Mouse (Mus musculus) WW6 (cell line): Measurements from ENCODE around the gene Dennd5a.

ENCODE experiments used
- DNase-seq: peaks from one replicate; pipeline ENCODE4 v3.0.0-alpha.2; 2013; ENCODE audit warnings: low read depth, low spot score

Dennd5a gene

DNA sequence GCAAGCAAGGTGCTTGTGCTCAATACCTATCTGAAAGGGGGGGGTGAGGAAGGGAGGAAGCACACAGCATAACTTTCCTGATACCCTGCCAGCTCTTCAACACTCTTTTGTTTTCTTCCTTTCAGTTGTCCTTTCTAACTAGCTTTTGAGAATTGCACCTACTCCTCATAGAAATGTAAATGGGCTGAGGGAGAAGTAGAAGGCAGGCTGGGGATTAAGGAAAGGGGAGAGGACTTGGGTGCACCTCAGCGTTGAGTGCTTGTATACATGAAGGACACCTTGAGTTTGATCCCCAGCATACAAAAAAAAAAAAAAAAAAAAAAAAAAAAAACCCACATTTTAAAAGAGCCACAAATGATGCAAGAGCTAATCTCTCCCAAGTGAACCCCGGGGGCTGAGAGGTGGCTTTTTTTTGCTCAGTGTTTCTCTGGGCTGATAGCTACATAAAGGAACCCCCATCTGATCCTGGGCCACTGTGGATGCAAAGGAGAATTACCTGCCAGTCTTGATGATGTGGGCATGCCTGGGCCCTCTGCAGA, 78.6 kb downstream of the Dennd5a start:
- DNase-seq: no peak

DNA sequence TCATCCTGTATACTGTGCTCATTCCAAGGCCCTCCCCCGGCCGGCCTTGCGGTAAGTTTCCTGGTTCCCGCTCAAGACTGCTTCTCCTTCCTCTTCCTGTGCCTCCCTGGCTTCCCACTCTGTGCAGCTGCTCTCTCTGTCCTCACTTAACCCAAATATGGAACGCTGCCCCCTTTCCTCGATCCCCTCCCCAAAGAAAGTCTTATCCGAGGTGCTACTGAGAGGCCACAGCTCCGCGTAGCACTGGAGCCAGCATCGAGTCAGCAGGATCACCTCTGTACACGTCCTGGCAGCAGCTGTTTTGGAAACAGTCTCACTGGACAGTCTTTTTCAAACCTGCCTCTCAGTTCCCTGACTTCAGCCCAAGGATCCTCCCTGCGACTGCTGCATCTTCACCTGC, 81.1 kb downstream of the Dennd5a start:
- DNase-seq: no peak

DNA sequence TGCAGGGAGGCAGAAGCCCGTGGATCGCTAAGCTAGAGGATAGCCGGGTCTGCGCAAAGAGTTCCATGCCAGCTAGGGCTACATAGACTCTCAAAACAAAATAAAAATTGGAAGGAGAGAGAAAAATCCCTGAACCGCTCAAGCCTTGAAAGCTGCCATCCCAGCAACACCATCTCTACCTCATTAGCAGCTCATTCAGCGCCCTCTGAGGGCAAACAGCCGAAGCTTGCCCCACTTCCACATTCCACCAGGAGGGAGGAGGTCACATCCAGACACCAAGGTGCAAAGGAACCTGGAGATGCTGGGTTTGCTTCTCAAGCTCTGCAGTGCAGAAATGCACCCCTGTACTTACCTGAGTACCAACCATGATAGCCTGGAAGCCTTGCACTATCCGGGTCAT, 84.2 kb downstream of the Dennd5a start:
- DNase-seq: no peak

DNA sequence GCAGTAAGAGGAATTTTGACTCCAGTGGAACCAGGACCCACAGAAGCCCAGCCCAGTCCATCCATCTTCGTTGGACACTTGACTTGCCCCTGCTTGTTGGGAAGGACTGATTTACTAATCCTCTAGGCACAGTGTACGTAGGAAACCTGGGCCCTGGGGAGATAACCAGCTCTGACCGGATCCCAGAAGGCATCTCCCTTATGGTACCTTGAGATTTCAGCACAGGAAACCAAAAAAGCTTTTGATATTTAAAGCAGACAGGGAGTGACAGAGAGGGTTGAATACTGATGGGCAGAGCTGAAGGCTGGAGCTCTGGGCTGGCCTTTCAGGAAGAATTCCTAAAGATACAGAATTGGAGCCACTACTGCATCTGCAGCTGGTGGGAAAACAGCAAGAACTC, 84.7 kb downstream of the Dennd5a start:
- no peak for DNase-seq

DNA sequence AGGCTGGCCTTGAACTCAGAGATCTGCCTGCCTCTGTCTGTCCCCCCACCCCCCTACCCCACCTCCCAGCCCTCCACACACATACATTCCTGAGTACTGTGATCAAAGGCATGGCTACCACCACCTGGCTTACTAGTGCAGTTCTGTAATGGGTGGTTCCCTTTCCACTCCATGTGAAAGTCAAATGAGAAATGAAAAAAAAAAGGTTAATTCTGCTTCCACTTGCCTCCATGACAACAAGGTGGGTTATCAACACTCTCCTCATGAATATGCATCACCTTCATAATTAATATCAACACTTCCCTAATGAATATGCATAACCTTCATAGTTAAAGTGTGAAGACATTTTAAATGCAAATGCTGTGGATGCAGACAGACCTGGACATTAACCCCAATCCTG, 85.2 kb downstream of the Dennd5a start:
- DNase-seq: no peak

DNA sequence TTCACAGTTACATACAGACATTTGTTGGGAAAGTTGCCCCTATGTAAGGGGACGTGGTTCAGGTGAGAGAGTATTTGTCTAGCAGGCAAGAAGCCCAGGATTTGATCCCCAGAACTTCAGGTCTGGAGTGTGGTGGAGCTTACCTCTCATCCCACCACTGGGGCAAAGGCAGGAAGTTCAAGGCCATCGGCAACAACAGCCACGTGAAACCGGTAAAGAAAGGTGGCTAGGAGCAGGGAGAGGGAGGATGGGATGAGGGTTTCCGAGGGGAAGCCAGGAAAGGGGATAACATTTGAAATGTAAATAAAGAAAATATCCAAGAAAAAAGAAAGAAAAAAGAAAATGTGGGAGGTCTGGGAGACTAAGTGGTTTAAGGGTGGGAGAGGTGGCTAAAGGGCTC, 87.1 kb downstream of the Dennd5a start:
- no peak for DNase-seq

DNA sequence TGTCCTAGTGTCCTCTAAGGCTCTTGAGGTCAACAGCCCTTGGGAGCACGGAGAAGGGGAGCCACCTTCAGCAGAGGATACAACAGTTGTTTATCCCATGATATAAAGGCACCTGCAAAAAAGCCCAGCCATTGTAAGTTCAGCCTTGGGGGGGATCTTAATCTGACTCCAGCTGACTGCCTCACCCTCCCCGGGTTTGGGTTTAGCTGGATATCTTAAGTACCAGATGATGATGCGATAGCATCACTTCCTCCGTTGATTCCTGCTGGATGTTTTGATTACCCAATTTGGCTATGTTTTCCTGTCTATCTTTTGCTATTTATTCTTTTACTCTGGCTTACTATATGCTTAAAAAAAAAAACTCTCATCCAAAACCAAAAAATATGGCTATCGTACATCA, 89.0 kb downstream of the Dennd5a start:
- no peak for DNase-seq

DNA sequence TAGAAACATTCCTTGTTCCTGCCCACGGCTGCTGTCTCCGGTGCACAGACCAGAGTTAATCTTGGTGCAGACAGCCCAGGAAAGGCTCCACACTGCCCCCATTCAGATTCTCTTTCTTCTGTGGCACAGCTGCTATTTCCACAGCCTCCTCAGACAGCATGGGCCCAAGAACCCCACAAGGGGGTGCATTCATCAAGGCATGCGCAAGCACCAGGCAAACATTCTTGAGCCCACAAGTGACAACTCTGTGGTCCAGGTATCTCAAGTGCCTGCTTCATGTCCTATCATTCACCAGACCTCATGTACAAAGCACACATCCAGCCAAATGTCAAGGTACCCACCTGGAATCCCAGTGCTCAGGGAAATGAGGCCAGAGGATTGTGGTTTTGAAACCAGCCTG, 91.8 kb downstream of the Dennd5a start:
- no peak for DNase-seq

DNA sequence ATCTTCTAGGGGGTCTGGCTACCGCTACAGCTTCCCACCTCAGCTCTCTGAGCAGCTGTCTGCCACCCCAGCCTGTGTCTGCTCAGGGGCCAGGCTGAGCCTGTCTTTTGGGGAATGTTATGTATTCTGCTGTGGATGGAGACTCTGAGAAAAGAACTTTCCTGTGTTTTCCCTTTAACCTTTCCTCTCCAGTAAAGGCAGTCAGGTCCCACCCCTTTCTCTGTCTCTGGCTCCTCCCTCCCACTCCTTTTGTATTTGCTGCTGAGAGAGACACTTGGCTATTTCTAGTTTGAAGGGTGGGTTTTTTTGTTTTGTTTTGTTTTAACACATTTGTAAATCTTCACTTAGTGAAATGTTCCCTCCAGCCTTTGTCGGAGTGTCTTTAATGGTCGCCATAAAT, 93.6 kb downstream of the Dennd5a start:
- no peak for DNase-seq

DNA sequence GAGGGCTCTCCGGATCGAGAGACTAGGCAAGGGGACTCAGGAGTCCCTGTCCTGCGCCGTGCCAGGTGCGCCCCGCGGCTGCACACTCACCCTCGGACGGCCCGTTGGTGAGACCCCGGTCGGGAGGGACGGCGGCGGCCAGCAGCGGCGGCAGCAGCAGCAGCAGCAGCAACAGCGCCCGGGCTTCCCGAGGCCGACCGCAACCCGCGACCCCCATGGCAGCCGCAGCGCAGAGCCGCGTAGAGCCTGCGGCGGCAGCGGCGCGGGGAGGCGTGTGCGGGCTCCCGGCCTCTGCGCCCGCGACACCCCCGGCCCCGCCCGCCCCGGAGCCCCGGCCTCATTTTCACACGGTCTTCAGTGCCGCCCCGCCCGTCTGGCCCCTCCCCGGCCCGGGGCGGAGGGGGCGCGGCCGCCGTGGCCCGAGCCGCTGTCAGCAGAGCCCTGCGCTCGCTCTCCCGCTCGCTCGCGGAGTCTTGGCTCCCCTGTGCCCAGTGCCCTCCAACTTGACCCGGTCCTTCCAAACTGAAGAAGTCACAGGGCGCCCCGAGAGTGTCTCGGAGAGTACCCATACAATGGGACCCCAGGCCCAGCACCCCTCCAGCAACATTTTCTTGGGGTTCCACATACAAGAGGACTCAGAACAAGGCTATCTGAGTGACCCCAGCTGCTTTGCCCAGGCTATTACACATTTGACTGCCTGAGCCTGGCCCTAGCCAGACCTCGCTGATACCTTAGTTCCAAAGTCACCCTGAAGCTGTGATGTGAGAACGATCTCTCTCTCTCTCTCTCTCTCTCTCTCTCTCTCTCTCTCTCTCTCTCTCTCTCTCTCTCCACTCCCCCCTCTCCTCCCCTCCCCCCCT, 94.7 kb downstream of the Dennd5a start, which contains the start of gene Scube2:
TSS of gene Scube2 (minus strand) at position 310 of the 860 bp plus-strand sequence.
- DNase-seq: no peak

DNA sequence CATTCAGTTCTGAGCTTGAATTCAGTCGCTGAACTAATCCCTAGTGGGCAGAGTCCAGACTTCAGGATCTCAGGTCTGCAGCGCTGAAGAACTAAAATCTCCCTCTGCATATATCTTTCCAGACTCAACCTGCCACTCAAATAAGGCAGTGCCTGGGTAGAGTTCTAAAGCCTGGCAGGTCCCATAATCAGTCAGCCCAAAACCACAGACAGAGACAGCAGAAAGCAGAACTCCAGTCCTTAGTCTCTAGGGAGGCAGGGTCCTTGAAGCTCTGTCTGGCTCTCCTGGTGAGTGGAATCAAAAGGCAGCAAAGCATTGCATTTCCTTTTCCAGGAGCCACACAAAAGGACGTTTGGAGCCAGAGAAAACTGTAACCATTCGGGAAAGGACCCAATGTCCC, 96.7 kb downstream of the Dennd5a start:
- DNase-seq: no peak

DNA sequence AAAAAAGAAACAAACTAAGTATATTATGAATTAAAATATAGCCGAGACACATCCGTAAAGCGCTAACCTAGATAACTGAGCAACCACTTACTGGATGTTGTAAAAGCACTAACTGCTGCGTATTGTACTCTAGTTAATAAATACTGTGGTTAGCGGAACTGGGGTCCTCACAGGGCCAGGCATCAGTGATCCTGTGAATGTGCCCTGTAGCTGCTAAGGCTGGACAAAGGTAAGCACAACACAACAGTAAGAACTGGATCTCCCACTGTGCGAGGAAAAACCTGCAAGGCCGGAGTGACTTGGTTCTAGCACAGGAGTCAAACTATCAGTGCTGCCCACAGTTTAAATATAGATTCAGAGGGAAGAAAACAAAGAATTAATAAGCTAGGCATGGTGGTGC, 100.1 kb downstream of the Dennd5a start:
- no peak for DNase-seq

DNA sequence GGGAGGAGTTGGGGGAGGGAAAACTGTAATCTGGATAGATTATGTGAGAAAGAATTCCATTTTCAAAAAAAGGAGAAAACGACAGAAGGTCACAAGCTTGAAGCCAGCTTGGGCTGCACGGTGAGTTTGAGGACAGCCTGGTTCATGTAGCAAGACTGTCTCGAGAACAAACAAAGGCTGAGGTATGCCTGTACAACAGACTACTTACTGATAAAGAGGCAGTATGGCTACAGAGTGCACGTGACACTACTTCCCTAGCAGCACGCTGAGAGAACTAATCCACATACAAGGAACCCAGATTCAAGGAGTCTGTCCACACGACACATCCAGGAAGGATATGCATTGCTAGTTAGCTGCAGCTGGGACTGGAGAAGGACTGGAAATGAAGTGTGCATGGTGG, 100.9 kb downstream of the Dennd5a start:
- DNase-seq: no peak

DNA sequence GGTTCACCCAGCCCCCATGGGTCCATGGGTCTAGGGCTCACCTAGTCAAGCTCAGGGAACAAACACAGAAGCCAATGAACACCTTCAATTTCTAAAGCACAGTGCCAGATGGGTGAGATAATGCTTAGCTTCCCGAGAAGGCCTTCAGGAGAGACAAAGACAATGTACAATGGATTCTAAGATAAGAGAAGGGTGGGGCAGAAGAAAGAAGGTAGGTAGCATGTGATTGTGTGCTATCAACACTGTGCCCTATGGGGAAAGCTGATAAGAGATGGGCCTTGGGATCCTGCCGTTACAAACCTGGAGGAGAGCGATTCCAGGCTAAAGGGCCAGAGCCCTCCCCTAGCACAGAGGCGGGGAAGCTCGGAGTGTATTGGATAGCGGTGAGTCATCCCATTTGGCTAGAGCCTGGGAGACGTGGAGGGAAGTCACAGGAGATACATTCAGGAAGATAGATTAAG, 107.5 kb downstream of the Dennd5a start:
- DNase-seq: no peak

DNA sequence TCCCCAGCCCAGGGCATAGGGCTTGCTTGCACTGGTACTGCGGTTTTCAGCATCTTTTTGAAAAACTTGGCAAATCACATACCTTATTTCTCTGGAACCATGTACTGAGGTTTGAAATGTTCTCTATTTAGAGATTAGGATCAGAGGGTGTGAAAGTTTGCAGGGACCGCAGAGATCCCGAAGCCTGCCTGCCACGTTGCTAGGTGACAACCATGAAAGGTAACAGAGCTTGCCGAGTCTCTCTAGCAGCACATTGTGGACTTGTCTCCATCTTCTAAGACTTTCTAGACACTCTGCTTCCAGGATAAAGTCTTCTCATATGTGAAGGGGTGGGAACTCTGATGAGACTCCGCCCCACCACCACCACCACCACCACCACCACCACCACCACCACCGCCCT, 108.3 kb downstream of the Dennd5a start:
- no peak for DNase-seq

DNA sequence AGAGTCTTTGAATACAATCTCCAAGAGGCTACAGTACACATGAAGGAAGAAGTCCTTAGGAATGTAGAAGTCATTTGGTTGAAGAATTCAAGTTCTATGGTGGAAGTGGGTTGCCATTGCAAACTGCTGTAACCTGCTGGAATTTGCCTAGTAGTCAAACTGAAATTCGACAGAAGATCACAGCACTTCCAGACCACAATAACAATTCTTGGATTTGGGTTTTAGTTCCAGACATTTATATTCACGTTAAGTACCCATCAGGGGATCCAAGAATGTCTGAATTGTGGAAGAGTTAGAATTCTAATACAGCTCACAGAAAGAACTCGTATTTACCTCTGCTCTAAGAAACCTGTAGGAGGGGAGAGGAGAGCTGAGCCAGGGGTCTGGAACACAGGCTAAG, 109.7 kb downstream of the Dennd5a start:
- DNase-seq: no peak

DNA sequence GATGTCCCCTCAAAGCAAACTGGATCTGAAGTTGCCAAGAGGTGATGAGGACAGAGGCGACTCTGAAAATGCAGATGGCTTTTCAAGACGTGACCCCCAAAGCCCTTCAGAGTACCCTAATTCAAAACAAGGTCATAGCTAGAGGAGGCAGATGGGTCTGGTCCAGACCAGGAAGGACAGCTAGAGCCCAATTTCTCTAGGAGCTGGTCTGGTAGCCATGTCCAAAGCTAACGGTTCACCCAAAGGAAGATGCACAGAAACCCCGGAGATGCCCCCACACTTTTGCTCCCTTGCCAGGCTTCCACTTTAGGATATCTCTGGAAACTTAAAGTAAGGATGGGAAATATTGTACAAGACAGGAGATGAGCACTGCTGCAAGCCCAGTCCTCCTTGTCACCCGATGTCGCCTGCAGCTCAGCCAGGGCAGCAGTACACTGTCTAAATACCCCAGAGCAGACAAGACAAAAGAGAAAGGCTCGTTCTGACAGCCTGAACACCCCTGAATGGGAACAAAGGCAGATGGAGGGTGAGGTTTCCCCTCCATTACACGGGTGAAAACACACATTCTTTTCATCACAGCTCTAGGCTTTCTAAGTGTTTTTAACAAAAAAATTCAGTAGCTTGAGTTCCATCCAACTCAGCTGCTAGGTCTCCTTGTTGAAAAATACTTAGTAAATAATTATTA, 110.4 kb downstream of the Dennd5a start:
- no peak for DNase-seq

DNA sequence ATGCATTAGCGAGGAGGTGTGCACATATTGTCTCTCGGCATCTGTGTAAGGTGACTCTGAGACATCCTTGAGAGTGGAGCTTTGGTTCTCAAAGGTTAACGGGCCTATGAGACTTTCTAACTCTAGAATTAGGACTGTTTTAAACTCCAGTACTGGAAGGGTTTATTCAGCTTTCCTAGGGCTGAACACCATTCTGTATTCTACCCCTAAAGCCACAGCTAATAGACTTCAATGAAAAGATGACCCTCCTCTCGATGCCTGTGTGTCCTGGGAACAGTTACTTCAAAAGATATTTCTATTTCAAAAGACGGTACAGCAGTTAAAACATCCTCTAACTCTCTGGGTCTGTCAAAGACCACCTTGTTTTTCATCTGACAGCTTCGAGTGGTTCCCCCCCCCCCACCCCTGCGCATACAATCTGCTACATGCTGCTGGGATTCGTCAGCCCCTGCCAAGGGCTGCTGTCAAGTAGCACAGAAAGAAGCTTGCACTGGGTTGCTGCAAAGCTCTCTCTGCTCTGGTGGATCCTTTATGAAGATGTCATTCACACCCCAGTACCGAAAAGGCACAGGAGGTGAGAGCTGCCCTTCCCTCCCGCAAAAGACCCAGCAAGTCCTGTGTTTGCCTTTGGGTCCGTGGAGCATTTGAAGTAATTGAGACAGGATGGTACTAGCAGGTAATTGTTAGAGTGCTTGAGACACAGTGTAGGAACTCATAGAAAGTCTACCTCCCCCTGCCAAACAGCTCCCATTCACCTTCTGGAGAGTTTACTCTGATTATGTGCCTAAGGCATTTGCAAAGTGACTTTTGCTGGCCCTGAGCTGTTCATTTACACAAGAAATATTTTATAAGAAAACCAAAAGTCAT, 111.2 kb downstream of the Dennd5a start:
- DNase-seq: no peak

DNA sequence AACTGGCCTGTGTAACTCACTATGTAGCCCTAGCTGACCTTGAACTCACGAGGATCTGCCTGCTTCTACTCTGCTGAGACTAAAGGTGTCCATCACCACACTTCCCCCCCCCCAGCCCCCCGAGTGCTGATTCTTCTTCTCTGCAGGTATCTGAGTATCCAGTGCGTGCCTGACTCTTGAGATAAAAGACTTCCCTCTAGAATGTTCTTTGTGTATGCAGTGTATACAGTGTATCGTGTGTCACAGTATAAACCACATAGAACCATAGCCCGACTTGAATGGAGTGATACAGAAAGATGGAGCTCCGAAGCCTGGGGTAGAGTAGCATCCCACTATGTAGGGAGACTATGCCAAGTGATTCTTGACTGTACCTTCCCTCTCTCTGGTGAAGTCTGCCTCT, 116.2 kb downstream of the Dennd5a start:
- DNase-seq: no peak
